Mouse (Mus musculus): ENCODE data around the gene Prkcd. TPM values are rescaled to one million over a fixed set of nuclear protein-coding genes. Genes with fewer than 3 reads are reported as not detected.

Gene Prkcd
- total RNA-seq, 2 experiments from 2014 or later = 5.4 to 5.7 TPM

Small RNAs within 50 kb of the gene (microRNA-seq; reads per million reads assigned to microRNA genes)
- 0 to 0.79 reads per million in 2 experiments for gene Mir3076 (ENCODE audit: borderline replicate concordance in 2 of 2)

Other genes with a start within 250 kb of the Prkcd start
- 1 to 10 TPM; 8.0 to 8.4 TPM for gene Dcp1a, start 146.7 kb downstream of the Prkcd start, total RNA-seq (2021)
- gene Cacna1d, start 134.8 kb downstream of the Prkcd start, total RNA-seq (2021) = under 1 TPM; 0.27 to 0.64 TPM
- 10 to 100 TPM in 1 of 2 experiments, 1 to 10 TPM in 1; 9.1 to 25.6 TPM for gene Tkt, start 77.9 kb downstream of the Prkcd start, total RNA-seq (2021)
- 1 to 10 TPM; 4.4 TPM for gene Rft1, start 28.1 kb upstream of the Prkcd start, total RNA-seq (2021)
- 1 to 10 TPM; 7.6 to 7.9 TPM for gene Sfmbt1, start 88.6 kb upstream of the Prkcd start, total RNA-seq (2021)
- gene Tmem110, start 199.4 kb upstream of the Prkcd start, total RNA-seq (2021) = 1 to 10 TPM; 6.3 TPM

All from gastrocnemius, postnatal 25 days (tissue).